Comparison of ENCODE assay signal across 8 mouse cellular contexts in genomic region chr12:31116005-31116466, GRCm38 (mm10). TPM values are rescaled to one million over a fixed set of nuclear protein-coding genes. Genes with fewer than 3 reads are reported as not detected.
DNase-seq lines count a peak whose midpoint lies in the region; ATAC-seq lines count a peak whose summit lies in the region.

No protein-coding gene starts in this region.

- 12% methylated on average over 8 of the region's 8 CpGs for WGBS in stomach, embryonic 16.5 days

- H3K9me3 ChIP-seq in stomach, embryonic 16.5 days (replicated peaks; ENCODE audit: control insufficient read depth, low read length): no peaks in the 10 kb centered on the region

- H3K27ac ChIP-seq in stomach, embryonic 16.5 days (ENCODE audit: low read length): no peak overlapping the region

- H3K4me1 ChIP-seq in stomach, embryonic 16.5 days (ENCODE audit: control insufficient read depth, insufficient read depth, low read length): no peaks in the 10 kb centered on the region

- peak; percentile 14 for DNase-seq in gastrocnemius, adult 18-20 months (ENCODE audit: low spot score)
- DNase-seq in gastrocnemius, postnatal 25 days: no peak
- DNase-seq in adrenal gland, postnatal 14 days: peak; percentile 79
- peak; percentile 46 for DNase-seq in embryo, embryonic 11.5 days (ENCODE audit: low read depth, low spot score)
- DNase-seq in heart, postnatal 4 days: peak; percentile 73
- DNase-seq in layer of hippocampus, postnatal 25 days (ENCODE audit: extremely low spot score in 1 of 2, low spot score in 1 of 2): peak; percentile 31 to 74

- no peak overlapping the region for H3K4me2 ChIP-seq in stomach, embryonic 16.5 days (ENCODE audit: low read depth, low read length)

- ATAC-seq in megakaryocyte-erythroid progenitor cell, adult 5-6 weeks (replicated peaks; ENCODE audit: low FRiP score, low TSS enrichment, poor library complexity, severe bottlenecking): peak; percentile 80; the same call in 1 of the 2 replicates
- peak; percentile 21; the same call in 1 of the 2 replicates for ATAC-seq in stomach, embryonic 16.5 days (ENCODE audit: insufficient read depth, low FRiP score)

- H3K4me3 ChIP-seq in stomach, embryonic 16.5 days (replicated peaks; ENCODE audit: low read length): no peak overlapping the region

- H3K27me3 ChIP-seq in stomach, embryonic 16.5 days (ENCODE audit: control insufficient read depth, insufficient read depth, low read length): no peaks in the 10 kb centered on the region

- no peak overlapping the region for H3K9ac ChIP-seq in stomach, embryonic 16.5 days (ENCODE audit: low read length)

- H3K36me3 ChIP-seq in stomach, embryonic 16.5 days (ENCODE audit: control insufficient read depth, insufficient read depth, low read length): no peaks in the 10 kb centered on the region

RNA-seq across cellular contexts. Expression of gene Fam110c, which starts 42.4 kb away (rescaled TPM):
- under 1 TPM in 1 of 2 experiments, not detected in 1; 0.09 TPM for total RNA-seq in gastrocnemius, adult 18-20 months (2021)
- total RNA-seq in gastrocnemius, postnatal 25 days (2021): not detected
- total RNA-seq in adrenal gland, postnatal 14 days (2021): 0.38 and 0.48 TPM in 2 replicates
- total RNA-seq in heart, postnatal 4 days (2021): under 1 TPM; 0.79 to 0.81 TPM
- total RNA-seq in layer of hippocampus, postnatal 25 days (2021): under 1 TPM in 1 of 2 experiments, not detected in 1; 0.07 TPM
- 0.35 and 1.1 TPM in 2 replicates for total RNA-seq in megakaryocyte-erythroid progenitor cell, adult 5-6 weeks (2014; fragmentation: Nextera tagmentation)
- 3.0 and 3.9 TPM in 2 replicates for total RNA-seq in megakaryocyte-erythroid progenitor cell, adult 5-6 weeks (2017)
- 11.4 and 12.9 TPM in 2 replicates for polyA plus RNA-seq in stomach, embryonic 16.5 days (2015; fragmentation: Nextera tagmentation; extraction: Ambion mirVana)
